Comparison of ENCODE assay signal across 7 mouse cellular contexts in the genomic region with DNA sequence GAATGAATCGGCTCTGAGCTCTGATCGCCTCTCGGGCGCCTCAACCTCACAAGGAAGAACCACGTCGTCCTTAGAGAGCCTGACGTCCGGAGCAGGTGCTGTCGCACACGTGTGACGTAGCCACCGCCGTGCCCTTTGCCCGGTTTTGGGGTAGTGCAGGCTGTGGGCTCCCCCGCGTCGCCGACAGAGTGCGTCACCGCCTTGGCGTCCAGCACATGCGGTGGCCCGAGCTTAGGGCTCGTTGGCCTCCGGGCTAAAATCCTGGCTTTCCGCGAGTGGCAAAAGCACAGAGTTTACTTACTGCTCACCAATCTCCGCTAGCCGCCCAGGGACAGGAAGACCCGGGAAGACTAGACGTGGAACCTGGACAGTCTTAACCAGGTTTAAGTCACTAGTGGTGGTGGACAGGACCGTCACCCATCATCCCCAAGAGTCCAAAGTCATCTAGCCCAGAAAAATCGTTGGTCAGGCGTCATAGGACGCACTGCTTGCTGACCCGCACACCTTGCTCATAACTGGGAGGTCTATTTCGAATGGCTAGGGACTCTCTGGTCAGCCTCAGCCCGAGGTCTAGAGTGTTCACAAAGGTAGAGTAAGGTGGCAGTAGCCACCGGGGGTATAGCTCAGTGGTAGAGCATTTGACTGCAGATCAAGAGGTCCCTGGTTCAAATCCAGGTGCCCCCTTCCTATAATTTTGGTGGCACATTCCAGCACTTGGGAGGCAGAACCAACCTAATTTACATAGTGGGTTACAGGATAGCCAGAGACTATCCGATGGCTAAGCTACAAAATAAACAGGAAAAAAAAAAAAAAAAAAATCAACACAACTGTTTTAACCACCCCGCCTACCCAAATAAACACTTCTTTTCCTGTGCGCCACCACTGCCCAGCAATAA. TPM values are rescaled to one million over a fixed set of nuclear protein-coding genes. Genes with fewer than 3 reads are reported as not detected.
DNase-seq lines count a peak whose midpoint lies in the region; ATAC-seq and TF ChIP-seq lines count a peak whose summit lies in the region.

No protein-coding gene starts in this region.

- no peaks in the 10 kb centered on the region for H3K9me3 ChIP-seq in embryonic facial prominence, embryonic 10.5 days
- no peaks in the 10 kb centered on the region for H3K9me3 ChIP-seq in intestine, postnatal 0 days (ENCODE audit: control insufficient read depth)
- H3K9me3 ChIP-seq in midbrain, embryonic 12.5 days = no peaks in the 10 kb centered on the region

- peak overlapping the region; percentile 70 for H3K4me3 ChIP-seq in embryonic facial prominence, embryonic 10.5 days
- H3K4me3 ChIP-seq in intestine, postnatal 0 days (ENCODE audit: low read depth, low read length) = peak overlapping the region; percentile 73
- peak overlapping the region; percentile 64 for H3K4me3 ChIP-seq in midbrain, embryonic 12.5 days
- peak overlapping the region; percentile 96 for H3K4me3 ChIP-seq in small intestine, adult 2 months (ENCODE audit: low read depth, low read length)

- peak; percentile 93 for DNase-seq in adrenal gland, postnatal 10 days
- peak; percentile 95 for DNase-seq in embryonic facial prominence, embryonic 10.5 days (ENCODE audit: low spot score)
- peak; percentile 52 for DNase-seq in gonadal fat pad, adult 2 months (ENCODE audit: low read depth)
- peak; percentile 94 for DNase-seq in left cerebral cortex, postnatal 4 days

- no peaks in the 10 kb centered on the region for H3K36me3 ChIP-seq in embryonic facial prominence, embryonic 10.5 days (replicated peaks)
- no peaks in the 10 kb centered on the region for H3K36me3 ChIP-seq in intestine, postnatal 0 days (ENCODE audit: control insufficient read depth, insufficient read depth)
- no peaks in the 10 kb centered on the region for H3K36me3 ChIP-seq in midbrain, embryonic 12.5 days
- H3K36me3 ChIP-seq in small intestine, adult 2 months (ENCODE audit: control insufficient read depth, insufficient read depth, low read length) = no peaks in the 10 kb centered on the region

- H3K4me1 ChIP-seq in embryonic facial prominence, embryonic 10.5 days = peaks cover 36% of the 10 kb centered on the region
- H3K4me1 ChIP-seq in intestine, postnatal 0 days (replicated peaks; ENCODE audit: control insufficient read depth, insufficient read depth, low read length) = 0 out of 2 replicates have a peak, but pooled peaks cover 5% of the 10 kb centered on the region
- H3K4me1 ChIP-seq in midbrain, embryonic 12.5 days = peaks cover 22% of the 10 kb centered on the region
- H3K4me1 ChIP-seq in small intestine, adult 2 months (ENCODE audit: control insufficient read depth, insufficient read depth, insufficient read length, low read length) = peaks cover 6% of the 10 kb centered on the region; the same call in 1 of the 2 replicates

- peak overlapping the region; percentile 69 for H3K9ac ChIP-seq in intestine, postnatal 0 days (ENCODE audit: low read depth, low read length)
- peak overlapping the region; percentile 69 for H3K9ac ChIP-seq in midbrain, embryonic 12.5 days (replicated peaks)

- peak overlapping the region; percentile 82 for H3K27ac ChIP-seq in embryonic facial prominence, embryonic 10.5 days (replicated peaks)
- peak overlapping the region; percentile 75 for H3K27ac ChIP-seq in intestine, postnatal 0 days (ENCODE audit: low read depth, low read length)
- H3K27ac ChIP-seq in midbrain, embryonic 12.5 days (replicated peaks) = peak overlapping the region; percentile 64
- peak overlapping the region; percentile 81 for H3K27ac ChIP-seq in small intestine, adult 2 months (ENCODE audit: insufficient read depth, low read depth, low read length)

- TF ChIP-seq POLR2A in small intestine, adult 2 months (IDR thresholded peaks at IDR 0.05; ENCODE audit: low read depth, low read length) = peak; percentile 30

- WGBS in embryonic facial prominence, embryonic 10.5 days = 5% methylated on average over 42 of the region's 42 CpGs
- 5% methylated on average over 42 of the region's 42 CpGs for WGBS in intestine, postnatal 0 days
- WGBS in midbrain, embryonic 12.5 days = 6% methylated on average over 42 of the region's 42 CpGs
- WGBS in small intestine, adult 2 months = 4% methylated on average over 42 of the region's 42 CpGs

- H3K4me2 ChIP-seq in intestine, postnatal 0 days (replicated peaks; ENCODE audit: low read depth) = peak overlapping the region; percentile 71
- H3K4me2 ChIP-seq in midbrain, embryonic 12.5 days (replicated peaks) = peak overlapping the region; percentile 78

- TF ChIP-seq CTCF in intestine, postnatal 0 days (IDR thresholded peaks at IDR 0.05; ENCODE audit: low read depth) = no peak
- no peak for TF ChIP-seq CTCF in small intestine, adult 2 months (IDR thresholded peaks at IDR 0.05; ENCODE audit: extremely low read depth, insufficient read length, insufficient replicate concordance, low read depth, low read length)

- peaks cover 9% of the 10 kb centered on the region; the same call in 1 of the 2 replicates for H3K27me3 ChIP-seq in embryonic facial prominence, embryonic 10.5 days (replicated peaks; ENCODE audit: low read depth, poor library complexity, severe bottlenecking)
- H3K27me3 ChIP-seq in intestine, postnatal 0 days (replicated peaks; ENCODE audit: control insufficient read depth, insufficient read depth, low read length) = no peaks in the 10 kb centered on the region
- peaks cover 16% of the 10 kb centered on the region for H3K27me3 ChIP-seq in midbrain, embryonic 12.5 days
- H3K27me3 ChIP-seq in small intestine, adult 2 months (ENCODE audit: control insufficient read depth, insufficient read depth, low read length) = no peaks in the 10 kb centered on the region

- peak; percentile 98 for ATAC-seq in intestine, postnatal 0 days
- ATAC-seq in midbrain, embryonic 12.5 days (ENCODE audit: low FRiP score, low read depth) = peak; percentile 97

- intact Hi-C loops in left cerebral cortex, postnatal 4 days (cut with DNase I) = no loop called here

RNA-seq across cellular contexts. Expression of a gene that starts 16.8 kb away (rescaled TPM):
- 10 to 100 TPM; 46.3 to 53.4 TPM for total RNA-seq in adrenal gland, postnatal 10 days (2021)
- 111 and 117 TPM in 2 replicates for polyA plus RNA-seq in embryonic facial prominence, embryonic 10.5 days (2016; fragmentation: Nextera tagmentation; extraction: Ambion mirVana)
- 6.6 TPM in 2 replicates for polyA plus RNA-seq in gonadal fat pad, adult 2 months (2012; rRNA removed)
- 22.8 and 26.5 TPM in 2 replicates for polyA plus RNA-seq in intestine, postnatal 0 days (2015; fragmentation: Nextera tagmentation; extraction: Ambion mirVana)
- total RNA-seq in left cerebral cortex, postnatal 4 days (2021) = 10 to 100 TPM; 50.1 to 53.6 TPM
- 71.6 and 71.7 TPM in 2 replicates for polyA plus RNA-seq in midbrain, embryonic 12.5 days (2016; fragmentation: Nextera tagmentation; extraction: Ambion mirVana)
- polyA plus RNA-seq in small intestine, adult 2 months (2012; rRNA removed) = 1.4 and 2.8 TPM in 2 replicates

RNA-seq across cellular contexts. Expression of a gene that starts 47.0 kb away (rescaled TPM):
- total RNA-seq in adrenal gland, postnatal 10 days (2021) = under 1 TPM; 0.45 to 0.55 TPM
- 0.79 and 0.87 TPM in 2 replicates for polyA plus RNA-seq in embryonic facial prominence, embryonic 10.5 days (2016; fragmentation: Nextera tagmentation; extraction: Ambion mirVana)
- 0.09 and 0.37 TPM in 2 replicates for polyA plus RNA-seq in gonadal fat pad, adult 2 months (2012; rRNA removed)
- polyA plus RNA-seq in intestine, postnatal 0 days (2015; fragmentation: Nextera tagmentation; extraction: Ambion mirVana) = 0.27 and 0.66 TPM in 2 replicates
- total RNA-seq in left cerebral cortex, postnatal 4 days (2021) = 1 to 10 TPM; 2.4 to 2.9 TPM
- polyA plus RNA-seq in midbrain, embryonic 12.5 days (2016; fragmentation: Nextera tagmentation; extraction: Ambion mirVana) = 1.1 and 2.0 TPM in 2 replicates
- not detected in 2 replicates for polyA plus RNA-seq in small intestine, adult 2 months (2012; rRNA removed)

Comparison
In these comparisons a context has a peak if more than half of its experiments do, and no peak if none do; other contexts are left out.
1. Peak in every context shown above with its lines: DNase-seq, ATAC-seq, H3K4me3 ChIP-seq and H3K27ac ChIP-seq.